ENCODE assay signal across 8 mouse cellular contexts in genomic region chr2:174294457-174294856, GRCm38 (mm10). TPM values are rescaled to one million over a fixed set of nuclear protein-coding genes. Genes with fewer than 3 reads are reported as not detected.
DNase-seq lines count a peak whose midpoint lies in the region; ATAC-seq and TF ChIP-seq lines count a peak whose summit lies in the region.

No protein-coding gene starts in this region.

- no peak for ATAC-seq in megakaryocyte, adult 5-6 weeks (ENCODE audit: poor library complexity, severe bottlenecking)
- no peak for ATAC-seq in liver, embryonic 13.5 days (ENCODE audit: low read depth)
- no peak for ATAC-seq in stomach, postnatal 0 days (ENCODE audit: low FRiP score, low TSS enrichment)

- H3K9ac ChIP-seq in liver, embryonic 13.5 days: peak overlapping the region; percentile 81
- peak overlapping the region; percentile 71; the same call in 1 of the 2 replicates for H3K9ac ChIP-seq in stomach, postnatal 0 days (ENCODE audit: low read length)

- 47% methylated on average over 8 of the region's 8 CpGs for WGBS in forebrain, embryonic 10.5 days
- WGBS in liver, embryonic 13.5 days (ENCODE audit: insufficient replicate concordance): 39% methylated on average over 8 of the region's 8 CpGs
- 46% methylated on average over 8 of the region's 8 CpGs for WGBS in stomach, postnatal 0 days

- peak overlapping the region; percentile 95 for H3K27ac ChIP-seq in forebrain, embryonic 10.5 days
- H3K27ac ChIP-seq in liver, embryonic 13.5 days: peak overlapping the region; percentile 77
- H3K27ac ChIP-seq in stomach, postnatal 0 days (replicated peaks): peak overlapping the region; percentile 81

- H3K9me3 ChIP-seq in megakaryocyte, embryonic 14.5 days: peaks cover 44% of the 10 kb centered on the region
- H3K9me3 ChIP-seq in forebrain, embryonic 10.5 days: peaks cover 53% of the 10 kb centered on the region
- peaks cover 39% of the 10 kb centered on the region for H3K9me3 ChIP-seq in liver, embryonic 13.5 days (replicated peaks)
- H3K9me3 ChIP-seq in stomach, postnatal 0 days (ENCODE audit: control insufficient read depth, low read length): peaks cover 14% of the 10 kb centered on the region; the same call in 1 of the 2 replicates

- DNase-seq in forebrain, embryonic 10.5 days (ENCODE audit: extremely low spot score, low spot score): peak; percentile 39
- DNase-seq in liver, embryonic 13.5 days: no peak
- DNase-seq in stomach, postnatal 0 days (ENCODE audit: low spot score): peak; percentile 45
- no peak for DNase-seq in spleen, adult 18-20 months
- DNase-seq in kidney, postnatal 10 days: no peak
- DNase-seq in T-cell, adult 2 months (ENCODE audit: low spot score): no peak

- H3K4me2 ChIP-seq in liver, embryonic 13.5 days: peak overlapping the region; percentile 83
- H3K4me2 ChIP-seq in stomach, postnatal 0 days (replicated peaks; ENCODE audit: low read depth): peak overlapping the region; percentile 60

- H3K27me3 ChIP-seq in megakaryocyte, embryonic 14.5 days (replicated peaks): peaks cover 30% of the 10 kb centered on the region
- peaks cover 33% of the 10 kb centered on the region for H3K27me3 ChIP-seq in forebrain, embryonic 10.5 days (ENCODE audit: poor library complexity, severe bottlenecking)
- H3K27me3 ChIP-seq in liver, embryonic 13.5 days: peaks cover 21% of the 10 kb centered on the region
- peaks cover 3% of the 10 kb centered on the region for H3K27me3 ChIP-seq in stomach, postnatal 0 days (ENCODE audit: control insufficient read depth, insufficient read depth, low read length)

- H3K4me3 ChIP-seq in megakaryocyte, embryonic 14.5 days (replicated peaks): peak overlapping the region; percentile 95
- H3K4me3 ChIP-seq in forebrain, embryonic 10.5 days: peak overlapping the region; percentile 70
- H3K4me3 ChIP-seq in liver, embryonic 13.5 days (replicated peaks): peak overlapping the region; percentile 72
- peak overlapping the region; percentile 51 for H3K4me3 ChIP-seq in stomach, postnatal 0 days (ENCODE audit: low read depth, low read length)

- H3K36me3 ChIP-seq in megakaryocyte, embryonic 14.5 days (replicated peaks; ENCODE audit: low read length): peaks cover 22% of the 10 kb centered on the region
- H3K36me3 ChIP-seq in forebrain, embryonic 10.5 days (replicated peaks): peaks cover 75% of the 10 kb centered on the region
- peaks cover 31% of the 10 kb centered on the region for H3K36me3 ChIP-seq in liver, embryonic 13.5 days
- H3K36me3 ChIP-seq in stomach, postnatal 0 days (ENCODE audit: control insufficient read depth, insufficient read depth, low read length): no peaks in the 10 kb centered on the region

- no peak for TF ChIP-seq CTCF in stomach, postnatal 0 days (IDR thresholded peaks at IDR 0.05; ENCODE audit: low read depth)

- no peak for TF ChIP-seq EP300 in stomach, postnatal 0 days (optimal IDR thresholded peaks at IDR 0.05)

- peaks cover 72% of the 10 kb centered on the region for H3K4me1 ChIP-seq in megakaryocyte, embryonic 14.5 days
- H3K4me1 ChIP-seq in forebrain, embryonic 10.5 days: peaks cover 69% of the 10 kb centered on the region
- H3K4me1 ChIP-seq in liver, embryonic 13.5 days (replicated peaks): peaks cover 52% of the 10 kb centered on the region
- H3K4me1 ChIP-seq in stomach, postnatal 0 days (replicated peaks; ENCODE audit: control insufficient read depth, insufficient read depth): no peaks in the 10 kb centered on the region

RNA-seq across cellular contexts. Expression of gene Gnas, which starts 10.3 kb away (rescaled TPM):
- 1,157 and 1,276 TPM in 2 replicates for polyA plus RNA-seq in megakaryocyte, embryonic 14.5 days (2012; ENCODE audit: insufficient read depth, low replicate concordance)
- 518 and 554 TPM in 2 replicates for total RNA-seq in megakaryocyte, adult 5-6 weeks (2015)
- total RNA-seq in megakaryocyte, adult 5-6 weeks (2017): 238 and 262 TPM in 2 replicates
- 880 and 928 TPM in 2 replicates for polyA plus RNA-seq in forebrain, embryonic 10.5 days (2016; fragmentation: Nextera tagmentation; extraction: Ambion mirVana)
- polyA plus RNA-seq in liver, embryonic 13.5 days (2015; fragmentation: Nextera tagmentation; extraction: Ambion mirVana): 343 and 362 TPM in 2 replicates
- polyA plus RNA-seq in stomach, postnatal 0 days (2015; fragmentation: Nextera tagmentation; extraction: Ambion mirVana): 890 and 920 TPM in 2 replicates

RNA-seq across cellular contexts. Expression of gene Gm20721, which starts 52.1 kb away (rescaled TPM):
- polyA plus RNA-seq in megakaryocyte, embryonic 14.5 days (2012; ENCODE audit: insufficient read depth, low replicate concordance): 0.57 TPM in 1 of 2 replicates, not detected in the other
- total RNA-seq in megakaryocyte, adult 5-6 weeks (2015): 0.21 TPM in 1 of 2 replicates, not detected in the other
- total RNA-seq in megakaryocyte, adult 5-6 weeks (2017): 1.5 and 3.4 TPM in 2 replicates
- polyA plus RNA-seq in forebrain, embryonic 10.5 days (2016; fragmentation: Nextera tagmentation; extraction: Ambion mirVana): 5.9 and 8.1 TPM in 2 replicates
- polyA plus RNA-seq in liver, embryonic 13.5 days (2015; fragmentation: Nextera tagmentation; extraction: Ambion mirVana): 36.1 and 43.2 TPM in 2 replicates
- 5.8 and 7.9 TPM in 2 replicates for polyA plus RNA-seq in stomach, postnatal 0 days (2015; fragmentation: Nextera tagmentation; extraction: Ambion mirVana)

Comparison
In these comparisons a context has a peak if more than half of its experiments do, and no peak if none do; other contexts are left out.
1. DNase-seq: peak in forebrain, embryonic 10.5 days (single experiment) and stomach, postnatal 0 days (single experiment); none in liver, embryonic 13.5 days (single experiment), spleen, adult 18-20 months (0 of 2), kidney, postnatal 10 days (single experiment) and T-cell, adult 2 months (single experiment).
2. Peak in every context shown above with its lines, with median percentiles within 50 percentile points of each other: H3K4me3 ChIP-seq and H3K27ac ChIP-seq.